Mouse (Mus musculus): ENCODE data around the gene Csf1. TPM values are rescaled to one million over a fixed set of nuclear protein-coding genes. Genes with fewer than 3 reads are reported as not detected.

Gene Csf1
- polyA plus RNA-seq, 1 experiment: 10.7 TPM

DNA sequence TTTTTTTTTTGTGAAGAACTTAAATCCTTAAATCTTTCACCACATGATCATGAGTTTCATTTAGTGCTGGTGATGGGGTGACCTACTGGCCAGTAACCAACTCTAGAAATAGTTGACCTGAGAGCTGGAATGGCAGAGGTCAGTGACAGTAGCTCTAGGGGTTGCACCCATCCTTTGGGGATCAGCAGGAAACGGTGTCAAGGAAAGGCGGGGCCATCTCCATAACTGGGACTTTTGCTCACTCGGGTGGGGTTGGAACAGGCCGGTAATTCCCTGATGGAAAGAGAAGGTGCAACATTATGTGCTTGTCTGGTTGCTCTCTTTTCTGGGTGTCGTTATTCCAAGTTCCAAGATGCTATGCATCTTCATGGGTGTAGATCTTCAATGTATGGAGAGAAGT lies 38.7 kb upstream of the Csf1 start:
- Histone ChIP-seq H3K27ac (ENCODE audit: insufficient read depth, low read depth, low read length) (no peak overlapping the region), H3K27me3 (replicated peaks; ENCODE audit: control insufficient read depth, insufficient read depth, low read length) (no peaks in the 10 kb centered on the region), H3K36me3 (ENCODE audit: control insufficient read depth, insufficient read depth, low read length) (no peaks in the 10 kb centered on the region), H3K4me3 (ENCODE audit: insufficient read depth, low read depth, low read length) (no peak overlapping the region), H3K4me1 (ENCODE audit: control insufficient read depth, insufficient read depth, low read length) (peaks cover under 1% of the 10 kb centered on the region; the same call in 1 of the 2 replicates)
- no peak for TF ChIP-seq POLR2A (IDR thresholded peaks at IDR 0.05; ENCODE audit: low read depth, low read length)
- TF ChIP-seq CTCF (conservative IDR thresholded peaks at IDR 0.05; ENCODE audit: insufficient read depth, insufficient read length, low read depth, low read length): no peak
- peak; percentile 19 for DNase-seq
- WGBS: 80% methylated on average over 5 of the region's 5 CpGs

DNA sequence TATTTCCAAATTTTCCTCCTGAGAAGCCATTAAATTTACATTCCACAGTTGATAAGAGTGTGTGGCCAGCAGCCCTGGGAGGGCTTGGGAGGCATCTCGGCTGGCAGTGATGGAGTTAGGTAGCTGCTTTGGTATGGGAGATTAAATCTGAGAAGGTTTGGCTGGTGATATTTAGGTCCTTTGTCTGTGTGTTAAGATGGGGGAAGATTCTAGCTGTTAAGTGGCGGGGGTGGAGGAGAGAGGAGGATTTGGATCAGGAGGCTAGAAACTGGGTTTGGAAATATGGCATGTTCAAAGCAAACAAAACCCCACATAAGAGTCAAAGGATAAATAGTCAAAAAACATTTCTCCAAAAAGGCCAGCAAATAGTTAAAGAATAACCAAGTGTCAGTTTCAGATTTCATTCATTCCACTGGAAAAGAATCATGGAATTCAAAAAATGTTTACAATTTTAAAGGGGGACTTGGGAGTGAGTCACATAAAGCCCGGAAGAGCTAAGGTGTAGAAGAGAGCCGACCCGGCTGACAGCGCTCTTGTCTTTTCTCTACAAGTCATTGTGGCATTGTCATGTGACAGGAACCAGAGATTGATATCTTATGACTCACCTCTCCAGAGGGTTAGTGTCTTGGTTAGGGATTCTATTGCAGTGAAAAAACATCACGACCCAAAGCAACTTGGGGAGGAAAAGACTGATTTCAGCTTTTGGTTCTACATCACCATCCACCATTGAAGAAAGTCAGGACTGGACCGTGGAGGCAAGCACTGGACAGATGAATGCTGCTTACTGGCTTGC lies 36.1 kb upstream of the Csf1 start:
- H3K4me1 ChIP-seq (ENCODE audit: control insufficient read depth, insufficient read depth, low read length): peaks cover 11% of the 10 kb centered on the region
- no peak overlapping the region for H3K27ac ChIP-seq (ENCODE audit: insufficient read depth, low read depth, low read length)
- H3K4me3 ChIP-seq (ENCODE audit: insufficient read depth, low read depth, low read length): no peak overlapping the region
- WGBS: 66% methylated on average over 8 of the region's 8 CpGs
- peak; percentile 49 for DNase-seq
- no peaks in the 10 kb centered on the region for H3K27me3 ChIP-seq (replicated peaks; ENCODE audit: control insufficient read depth, insufficient read depth, low read length)
- no peaks in the 10 kb centered on the region for H3K36me3 ChIP-seq (ENCODE audit: control insufficient read depth, insufficient read depth, low read length)
- no peak for TF ChIP-seq POLR2A (IDR thresholded peaks at IDR 0.05; ENCODE audit: low read depth, low read length)
- TF ChIP-seq CTCF (conservative IDR thresholded peaks at IDR 0.05; ENCODE audit: insufficient read depth, insufficient read length, low read depth, low read length): no peak

- H3K36me3 ChIP-seq (ENCODE audit: control insufficient read depth, insufficient read depth, low read length): no peaks in the 10 kb centered on the region
- H3K4me3 ChIP-seq (ENCODE audit: insufficient read depth, low read depth, low read length): no peak overlapping the region
- H3K27ac ChIP-seq (ENCODE audit: insufficient read depth, low read depth, low read length): no peak overlapping the region
- DNase-seq: no peak
- no peaks in the 10 kb centered on the region for H3K27me3 ChIP-seq (replicated peaks; ENCODE audit: control insufficient read depth, insufficient read depth, low read length)
- TF ChIP-seq POLR2A (IDR thresholded peaks at IDR 0.05; ENCODE audit: low read depth, low read length) (no peak), CTCF (conservative IDR thresholded peaks at IDR 0.05; ENCODE audit: insufficient read depth, insufficient read length, low read depth, low read length) (no peak)
- WGBS: 97% methylated on average over 3 of the region's 3 CpGs
- H3K4me1 ChIP-seq (ENCODE audit: control insufficient read depth, insufficient read depth, low read length): peaks cover 11% of the 10 kb centered on the region
Measured at GRCm38 (mm10) chr3:107794890-107795289, 34.6 kb upstream of the Csf1 start.

DNA sequence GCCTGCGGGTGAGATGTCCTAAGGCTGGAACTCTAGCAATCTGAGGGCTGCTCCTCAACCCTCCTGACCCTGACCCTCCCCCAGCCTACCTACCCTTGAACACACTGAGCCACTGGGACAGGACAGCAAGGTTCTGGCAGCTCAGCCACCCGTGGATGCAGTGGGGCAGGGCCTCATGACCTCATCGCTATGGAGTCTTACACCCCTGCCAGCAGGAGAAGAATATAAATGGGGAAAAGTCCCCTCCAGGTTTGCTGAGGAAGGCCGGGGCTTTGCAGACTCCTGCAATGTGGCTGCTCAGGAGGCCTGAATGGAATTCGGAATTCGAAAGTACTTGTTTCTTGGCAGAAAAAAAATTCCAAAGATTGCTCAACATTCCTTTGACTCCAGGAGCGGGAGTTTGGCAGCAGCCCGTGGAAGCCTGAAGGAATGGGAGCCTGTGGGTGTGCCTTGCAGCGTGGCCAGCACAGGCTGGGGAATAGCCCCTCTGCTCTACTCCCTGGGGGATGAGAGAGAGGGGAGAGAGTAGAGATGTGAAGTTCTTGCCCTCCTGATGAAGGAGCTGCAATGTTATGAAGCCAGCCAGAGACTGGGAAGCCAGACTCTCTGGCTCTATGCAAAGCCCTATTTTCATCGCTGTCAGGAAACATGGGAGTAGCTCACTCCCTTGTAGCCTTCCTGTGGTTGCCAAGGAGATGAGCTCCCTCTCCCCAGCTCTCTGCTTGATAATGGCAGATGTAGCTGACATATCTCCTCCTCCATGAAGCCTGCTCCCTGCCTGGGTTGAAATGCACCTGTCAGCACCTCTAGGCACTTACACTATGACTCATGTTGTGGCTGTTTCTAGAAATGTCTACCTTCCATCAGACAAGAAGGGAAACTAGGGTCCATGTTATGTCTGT lies 33.3 kb upstream of the Csf1 start:
- no peaks in the 10 kb centered on the region for H3K36me3 ChIP-seq (ENCODE audit: control insufficient read depth, insufficient read depth, low read length)
- TF ChIP-seq POLR2A (IDR thresholded peaks at IDR 0.05; ENCODE audit: low read depth, low read length) (no peak), CTCF (conservative IDR thresholded peaks at IDR 0.05; ENCODE audit: insufficient read depth, insufficient read length, low read depth, low read length) (no peak)
- peak overlapping the region; percentile 76 for H3K27ac ChIP-seq (ENCODE audit: insufficient read depth, low read depth, low read length)
- peaks cover 11% of the 10 kb centered on the region for H3K4me1 ChIP-seq (ENCODE audit: control insufficient read depth, insufficient read depth, low read length)
- peak; percentile 88 for DNase-seq
- WGBS: 9% methylated on average over 10 of the region's 10 CpGs
- H3K4me3 ChIP-seq (ENCODE audit: insufficient read depth, low read depth, low read length): no peak overlapping the region
- H3K27me3 ChIP-seq (replicated peaks; ENCODE audit: control insufficient read depth, insufficient read depth, low read length): no peaks in the 10 kb centered on the region

GRCm38 (mm10) chr3:107792736-107793135 lies 32.5 kb upstream of the Csf1 start:
- Histone ChIP-seq H3K27ac (ENCODE audit: insufficient read depth, low read depth, low read length) (peak overlapping the region; percentile 66), H3K4me1 (ENCODE audit: control insufficient read depth, insufficient read depth, low read length) (peaks cover 11% of the 10 kb centered on the region), H3K4me3 (ENCODE audit: insufficient read depth, low read depth, low read length) (no peak overlapping the region), H3K36me3 (ENCODE audit: control insufficient read depth, insufficient read depth, low read length) (no peaks in the 10 kb centered on the region), H3K27me3 (replicated peaks; ENCODE audit: control insufficient read depth, insufficient read depth, low read length) (no peaks in the 10 kb centered on the region)
- TF ChIP-seq CTCF (conservative IDR thresholded peaks at IDR 0.05; ENCODE audit: insufficient read depth, insufficient read length, low read depth, low read length): no peak
- no peak for TF ChIP-seq POLR2A (IDR thresholded peaks at IDR 0.05; ENCODE audit: low read depth, low read length)
- WGBS: 93% methylated on average over 5 of the region's 5 CpGs
- no peak for DNase-seq

GRCm38 (mm10) chr3:107790766-107791303 lies 30.6 kb upstream of the Csf1 start:
- H3K4me1 ChIP-seq (ENCODE audit: control insufficient read depth, insufficient read depth, low read length): peaks cover 11% of the 10 kb centered on the region
- H3K27me3 ChIP-seq (replicated peaks; ENCODE audit: control insufficient read depth, insufficient read depth, low read length): no peaks in the 10 kb centered on the region
- DNase-seq: no peak
- H3K4me3 ChIP-seq (ENCODE audit: insufficient read depth, low read depth, low read length): no peak overlapping the region
- no peaks in the 10 kb centered on the region for H3K36me3 ChIP-seq (ENCODE audit: control insufficient read depth, insufficient read depth, low read length)
- TF ChIP-seq POLR2A (IDR thresholded peaks at IDR 0.05; ENCODE audit: low read depth, low read length) (no peak), CTCF (conservative IDR thresholded peaks at IDR 0.05; ENCODE audit: insufficient read depth, insufficient read length, low read depth, low read length) (no peak)
- WGBS: 93% methylated on average over 11 of the region's 11 CpGs
- no peak overlapping the region for H3K27ac ChIP-seq (ENCODE audit: insufficient read depth, low read depth, low read length)
